Mouse (Mus musculus) heart, postnatal 0 days (tissue): ENCODE measurements at regions not wholly inside any gene's neighbourhood (a gene's known extent, or its start where the extent isn't known, plus 50 kb on each side); places are given as distances from the start of the nearest gene placed in this dataset.

Source experiments
- CTCF ChIP-seq: IDR thresholded peaks from 2 replicates; pipeline ENCODE4 v1.5.1; 2016; ENCODE audit warnings: antibody characterized with exemption, control low read depth, low read depth
- EP300 ChIP-seq: IDR thresholded peaks from 2 replicates; pipeline ENCODE4 v1.6.1; 2016; ENCODE audit warnings: antibody characterized with exemption, low read depth

DNA sequence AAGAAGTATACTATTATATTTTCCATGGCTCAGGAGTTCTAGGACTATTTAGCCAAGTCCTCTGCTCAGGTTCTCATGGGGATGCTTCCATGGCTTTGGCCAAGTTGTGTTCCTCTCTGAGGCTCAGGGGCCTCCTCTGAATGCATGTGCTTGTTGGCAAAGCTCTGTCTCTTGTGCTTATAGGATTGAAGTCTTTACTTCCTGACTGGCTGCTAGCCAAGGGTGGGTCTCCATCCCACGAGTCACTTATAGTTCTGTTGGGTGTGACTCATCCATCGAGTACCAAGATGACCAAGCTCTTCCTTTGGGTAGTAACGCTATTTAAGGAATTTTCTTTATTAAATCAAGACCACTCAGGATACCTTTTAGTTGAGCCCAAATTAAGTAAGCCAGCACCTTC is 1672.8 kb upstream of the 5930422O12Rik start:
- TF ChIP-seq CTCF, result no peak
- TF ChIP-seq EP300, result no peak
